Mouse (Mus musculus) ES-E14 (cell line): Measurements from ENCODE around the gene Xlr. TPM values are rescaled to one million over a fixed set of nuclear protein-coding genes. Genes with fewer than 3 reads are reported as not detected.

Experiments
- DNase-seq: peaks from one replicate; pipeline ENCODE4 v3.0.0-alpha.2; 2013; ENCODE audit warnings: low read depth, low spot score
- H3K27ac ChIP-seq: 2 replicates; pipeline ENCODE4 v1.5.1; 2012; ENCODE audit warnings: low read depth, mild to moderate bottlenecking, low read length, moderate library complexity, mixed read lengths; ENCODE audit not compliant: poor library complexity, insufficient read depth, severe bottlenecking
- H3K36me3 ChIP-seq: 2 replicates; pipeline ENCODE4 v1.6.1; 2012; ENCODE audit warnings: mild to moderate bottlenecking, low read length, moderate library complexity, mixed read lengths; ENCODE audit not compliant: control insufficient read depth, poor library complexity, insufficient read depth, severe bottlenecking
- H3K4me1 ChIP-seq, 2 experiments: fragments of 150-350 bp in 1 of 2; sonication (generic) in 1 of 2; 2 replicates each; pipeline ENCODE4 v1.6.1; 2012; ENCODE audit warnings: low read length in 2 of 2, mild to moderate bottlenecking in 1 of 2, mixed read lengths in 1 of 2; ENCODE audit not compliant: control insufficient read depth in 2 of 2, insufficient read depth in 2 of 2, poor library complexity in 1 of 2
- H3K4me3 ChIP-seq, 2 experiments: fragments of 150-350 bp in 1 of 2; sonication (generic) in 1 of 2; 2 replicates each; pipeline ENCODE4 v1.5.1; 2012; ENCODE audit warnings: low read length in 2 of 2, low read depth in 1 of 2, mild to moderate bottlenecking in 1 of 2, mixed read lengths in 1 of 2; ENCODE audit not compliant: insufficient read depth in 1 of 2, poor library complexity in 1 of 2, severe bottlenecking in 1 of 2
- H3K9ac ChIP-seq: 2 replicates; pipeline ENCODE4 v1.6.1; 2012; ENCODE audit warnings: low read depth, mild to moderate bottlenecking, low read length, mixed read lengths; ENCODE audit not compliant: poor library complexity, insufficient read depth, severe bottlenecking
- H3K9me3 ChIP-seq: fragments of 150-350 bp; sonication (generic); 2 replicates; pipeline ENCODE4 v1.6.1; 2012; ENCODE audit warnings: low read depth, mild to moderate bottlenecking, low read length; ENCODE audit not compliant: control insufficient read depth, insufficient read depth
- CHD2 ChIP-seq: IDR thresholded peaks from 2 replicates; pipeline ENCODE4 v1.6.1; 2014; ENCODE audit warnings: mild to moderate bottlenecking, low read depth, low read length, inconsistent platforms
- HCFC1 ChIP-seq: IDR thresholded peaks from 2 replicates; pipeline ENCODE4 v1.6.1; 2012; ENCODE audit warnings: low read length, inconsistent platforms, borderline replicate concordance; ENCODE audit not compliant: insufficient read depth
- MAFK ChIP-seq: IDR thresholded peaks from 2 replicates; pipeline ENCODE4 v1.6.1; 2014; ENCODE audit warnings: mild to moderate bottlenecking, low read depth, low read length, inconsistent platforms; ENCODE audit not compliant: insufficient read depth
- ZNF384 ChIP-seq: IDR thresholded peaks from 2 replicates; pipeline ENCODE4 v1.6.1; 2012; ENCODE audit warnings: low read depth, low read length, inconsistent platforms
- in situ Hi-C, 2 experiments: fragments of 600-800 bp; cut with MboI; formaldehyde crosslinking; loops; one replicate each; pipeline ENCODE4 v1.15.1; 2025; ENCODE audit warnings: low sequenced_read_pairs in 2 of 2, inconsistent platforms in 1 of 2; ENCODE audit not compliant: unreplicated experiment in 2 of 2
- total RNA-seq: library from RNA; depleted of rRNA; stranded (reverse); fragments of 300-350 nt; gene quantifications from 2 replicates; pipeline ENCODE4 v1.2.3, GENCODE M21; 2012; rRNA removed

Gene Xlr
- total RNA-seq, 1 experiment: 0.45 TPM

GRCm38 (mm10) chrX:53728967-53729366, 68.5 kb downstream of the Xlr start:
- H3K27ac ChIP-seq: no peak overlapping the region
- H3K4me3 ChIP-seq: no peak overlapping the region
- no peak for TF ChIP-seq HCFC1
- no peak for TF ChIP-seq ZNF384
- no peak for TF ChIP-seq CHD2
- no peak for TF ChIP-seq MAFK
- H3K36me3 ChIP-seq: no peaks in the 10 kb centered on the region
- H3K4me1 ChIP-seq: no peaks in the 10 kb centered on the region
- H3K9ac ChIP-seq: no peak overlapping the region
- no peak for DNase-seq
- H3K9me3 ChIP-seq: no peaks in the 10 kb centered on the region
- in situ Hi-C loops: no loop called here

Other genes starting within 250 kb of the Xlr start
- gene Rtl8c, start 189.7 kb downstream of the Xlr start, total RNA-seq: 1.7 TPM in 1 of 2 replicates, not detected in the other
- not detected in 2 replicates for gene Gm14597, start 188.7 kb downstream of the Xlr start, total RNA-seq
- gene Rtl8a, start 154.0 kb downstream of the Xlr start, total RNA-seq: 4.9 and 11.9 TPM in 2 replicates
- gene Rtl8b, start 127.3 kb downstream of the Xlr start, total RNA-seq: 6.5 and 11.7 TPM in 2 replicates
- gene 4930502E18Rik, start 72.9 kb downstream of the Xlr start, total RNA-seq: 2.2 and 4.4 TPM in 2 replicates
- 0.26 and 10.1 TPM in 2 replicates for gene 1700013H16Rik, start 39.9 kb downstream of the Xlr start, total RNA-seq
- gene Zfp36l3, start 21.3 kb downstream of the Xlr start, total RNA-seq: 0.74 and 4.4 TPM in 2 replicates